Mouse (Mus musculus) induced T-regulatory cell, adult 2 months (primary cell): Measurements from ENCODE around the gene Psap.

ENCODE experiments used
- DNase-seq: peaks from one replicate; pipeline ENCODE4 v3.0.0-alpha.2; 2012; ENCODE audit warnings: low read depth

Gene Psap

GRCm38 (mm10) chr10:60349644-60350043 lies 72.2 kb downstream of the Psap start:
- DNase-seq: peak; percentile 40

GRCm38 (mm10) chr10:60350077-60350804 lies 72.8 kb downstream of the Psap start:
- peak; percentile 81 for DNase-seq

GRCm38 (mm10) chr10:60350805-60351167 lies 73.4 kb downstream of the Psap start:
- DNase-seq: peak; percentile 97

DNA sequence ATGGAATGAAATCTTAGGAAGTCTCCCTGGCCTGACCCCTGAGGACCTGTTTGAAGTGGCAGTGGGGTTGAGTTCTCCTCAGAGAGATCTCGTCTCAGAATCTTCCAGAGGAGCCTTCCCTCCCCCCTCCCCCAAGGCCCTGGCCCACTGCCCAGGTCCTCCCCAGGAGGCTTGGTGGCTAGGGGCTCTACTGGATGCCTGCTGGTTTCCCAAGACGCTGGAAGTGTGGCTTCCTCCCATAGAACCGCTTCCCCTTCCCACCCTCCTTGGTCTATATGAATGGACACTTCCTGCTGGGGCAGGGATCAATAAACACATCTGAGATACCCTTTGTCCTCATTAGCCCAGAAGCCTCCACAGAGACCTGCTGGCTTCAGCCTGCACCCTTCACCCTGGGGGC lies 73.8 kb downstream of the Psap start:
- no peak for DNase-seq

DNA sequence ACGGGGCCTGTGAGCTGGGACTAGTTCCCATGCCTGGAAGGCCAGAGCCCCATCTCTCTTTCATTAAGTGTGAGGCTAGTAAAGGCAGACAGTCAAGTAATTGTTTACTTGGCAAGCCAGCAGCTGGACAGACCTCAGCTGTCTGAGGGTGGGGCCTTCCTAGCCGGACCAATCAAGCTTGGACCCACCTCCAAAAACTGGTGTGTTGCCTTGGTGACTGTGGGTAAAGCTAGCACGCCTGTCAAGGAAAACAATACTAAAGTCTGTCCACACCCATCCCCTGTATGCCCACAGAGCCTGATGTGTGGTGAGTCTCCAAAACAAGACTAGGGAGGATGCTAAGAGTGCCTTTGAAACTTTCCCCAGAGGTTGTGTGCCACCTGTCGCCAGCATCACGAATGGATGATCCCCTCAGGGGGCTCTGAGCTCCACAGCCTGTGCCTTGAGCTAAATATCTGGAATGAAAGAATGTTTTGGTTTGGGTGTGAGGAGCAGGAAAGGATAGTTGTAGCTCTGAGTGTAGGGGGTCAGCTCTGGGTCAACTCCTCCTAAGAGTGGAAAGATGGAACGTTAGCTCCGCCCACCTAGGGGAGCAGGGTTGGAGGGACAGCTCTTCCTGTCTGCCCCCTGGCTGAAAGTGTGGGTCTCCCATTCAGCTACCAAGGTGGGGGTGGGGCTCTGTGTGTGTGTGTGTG lies 74.5 kb downstream of the Psap start:
- peak; percentile 95 for DNase-seq
